Mouse (Mus musculus): ENCODE data around the gene Zfhx3. TPM values are rescaled to one million over a fixed set of nuclear protein-coding genes. Genes with fewer than 3 reads are reported as not detected.

Gene Zfhx3
- total and polyA plus RNA-seq, 3 experiments: 0.11 to 0.30 TPM; not detected in 1

DNA sequence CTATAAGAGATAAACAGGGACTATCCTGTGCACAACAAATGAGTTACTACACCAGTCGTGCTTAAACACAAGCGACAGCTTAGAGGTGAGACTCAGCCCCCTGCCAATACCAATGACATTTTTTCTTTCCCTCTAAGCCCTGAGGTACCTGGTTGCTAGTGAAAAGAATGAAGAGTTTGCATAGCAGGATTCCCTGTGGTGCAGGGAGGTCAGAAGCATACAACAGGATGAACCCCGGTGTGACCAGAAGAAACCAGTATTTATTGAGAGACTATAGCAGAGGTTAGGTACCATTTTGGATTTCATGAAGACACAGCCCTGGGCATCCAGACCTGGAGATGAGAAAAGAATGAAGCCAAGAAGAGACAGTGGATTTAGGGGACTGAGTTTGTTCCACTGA lies 498.0 kb downstream of the Zfhx3 start:
- Histone ChIP-seq H3K4me1 (ENCODE audit: insufficient read depth, low read depth, low read length) (no peaks in the 10 kb centered on the region), H3K9me3 (replicated peaks) (peaks cover 51% of the 10 kb centered on the region), H3K4me3 (ENCODE audit: low read depth, low read length) (no peak overlapping the region), H3K36me3 (replicated peaks) (no peaks in the 10 kb centered on the region), H3K27me3 (ENCODE audit: insufficient read depth, low read length) (no peaks in the 10 kb centered on the region)
- no peak for TF ChIP-seq CTCF (IDR thresholded peaks at IDR 0.05; ENCODE audit: low read depth, low read length)
- no peak for TF ChIP-seq TAL1 (conservative IDR thresholded peaks at IDR 0.05; ENCODE audit: low read depth, low read length)
- no peak for TF ChIP-seq POLR2AphosphoS5 (IDR thresholded peaks at IDR 0.05; ENCODE audit: insufficient replicate concordance, low read depth, low read length)
- TF ChIP-seq GATA2 (IDR thresholded peaks at IDR 0.05; ENCODE audit: borderline replicate concordance, low read depth, low read length): no peak
- TF ChIP-seq GATA1 (IDR thresholded peaks at IDR 0.05; ENCODE audit: borderline replicate concordance, low read length): no peak
- no peak for DNase-seq (ENCODE audit: low spot score)
- no peak for ATAC-seq (ENCODE audit: extremely low read depth, insufficient number of reproducible peaks, low FRiP score, poor library complexity, severe bottlenecking)

GRCm38 (mm10) chr8:108450847-108451246 lies 508.4 kb downstream of the Zfhx3 start:
- Histone ChIP-seq H3K36me3 (replicated peaks) (no peaks in the 10 kb centered on the region), H3K4me3 (ENCODE audit: low read depth, low read length) (no peak overlapping the region), H3K27me3 (ENCODE audit: insufficient read depth, low read length) (no peaks in the 10 kb centered on the region), H3K4me1 (ENCODE audit: insufficient read depth, low read depth, low read length) (no peaks in the 10 kb centered on the region), H3K9me3 (replicated peaks) (peaks cover 53% of the 10 kb centered on the region)
- ATAC-seq (ENCODE audit: extremely low read depth, insufficient number of reproducible peaks, low FRiP score, poor library complexity, severe bottlenecking) (no peak), DNase-seq (ENCODE audit: low spot score) (no peak)
- TF ChIP-seq TAL1 (conservative IDR thresholded peaks at IDR 0.05; ENCODE audit: low read depth, low read length) (no peak), CTCF (IDR thresholded peaks at IDR 0.05; ENCODE audit: low read depth, low read length) (no peak), GATA2 (IDR thresholded peaks at IDR 0.05; ENCODE audit: borderline replicate concordance, low read depth, low read length) (no peak), POLR2AphosphoS5 (IDR thresholded peaks at IDR 0.05; ENCODE audit: insufficient replicate concordance, low read depth, low read length) (no peak), GATA1 (IDR thresholded peaks at IDR 0.05; ENCODE audit: borderline replicate concordance, low read length) (no peak)

DNA sequence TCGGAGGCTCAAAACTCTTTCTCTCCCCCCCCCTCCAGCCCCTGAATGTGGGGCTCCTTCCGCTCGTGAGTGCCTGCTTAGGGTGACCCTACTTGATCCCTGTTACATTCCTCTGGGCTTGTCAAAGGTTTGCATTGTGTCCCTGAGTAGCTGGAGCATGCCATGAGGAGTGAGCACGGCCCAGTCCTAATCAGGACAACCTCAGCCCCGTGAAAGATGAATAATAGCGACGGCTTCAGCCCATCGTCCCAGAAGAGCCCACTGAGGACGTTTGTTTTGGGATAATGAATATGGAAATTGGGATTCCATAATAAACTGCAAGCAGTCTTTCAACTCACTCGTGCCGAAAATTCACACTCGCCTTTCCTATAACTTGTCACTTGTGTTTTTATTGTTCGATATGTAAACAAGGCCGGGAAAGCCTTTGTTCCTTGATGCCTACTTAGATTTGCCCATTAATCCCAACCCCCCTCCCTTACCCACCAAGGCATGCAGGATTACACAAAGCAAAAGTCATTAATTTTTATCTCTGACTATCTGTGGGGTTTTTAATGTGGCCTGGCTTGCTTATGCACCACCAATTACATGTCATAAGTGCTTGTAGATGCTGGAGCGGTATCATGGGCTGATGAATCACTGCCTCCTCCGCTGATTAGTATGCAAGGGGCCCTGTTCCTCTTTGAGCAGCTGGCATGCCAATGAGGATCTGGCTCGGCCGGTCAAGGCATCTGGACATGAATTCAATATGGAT lies 512.3 kb downstream of the Zfhx3 start:
- Histone ChIP-seq H3K9me3 (replicated peaks) (peaks cover 43% of the 10 kb centered on the region), H3K4me1 (ENCODE audit: insufficient read depth, low read depth, low read length) (no peaks in the 10 kb centered on the region), H3K27me3 (ENCODE audit: insufficient read depth, low read length) (no peaks in the 10 kb centered on the region), H3K36me3 (replicated peaks) (no peaks in the 10 kb centered on the region), H3K4me3 (ENCODE audit: low read depth, low read length) (no peak overlapping the region)
- ATAC-seq (ENCODE audit: extremely low read depth, insufficient number of reproducible peaks, low FRiP score, poor library complexity, severe bottlenecking) (no peak), DNase-seq (ENCODE audit: low spot score) (no peak)
- TF ChIP-seq GATA1 (IDR thresholded peaks at IDR 0.05; ENCODE audit: borderline replicate concordance, low read length) (no peak), TAL1 (conservative IDR thresholded peaks at IDR 0.05; ENCODE audit: low read depth, low read length) (no peak), GATA2 (IDR thresholded peaks at IDR 0.05; ENCODE audit: borderline replicate concordance, low read depth, low read length) (no peak), CTCF (IDR thresholded peaks at IDR 0.05; ENCODE audit: low read depth, low read length) (no peak)

DNA sequence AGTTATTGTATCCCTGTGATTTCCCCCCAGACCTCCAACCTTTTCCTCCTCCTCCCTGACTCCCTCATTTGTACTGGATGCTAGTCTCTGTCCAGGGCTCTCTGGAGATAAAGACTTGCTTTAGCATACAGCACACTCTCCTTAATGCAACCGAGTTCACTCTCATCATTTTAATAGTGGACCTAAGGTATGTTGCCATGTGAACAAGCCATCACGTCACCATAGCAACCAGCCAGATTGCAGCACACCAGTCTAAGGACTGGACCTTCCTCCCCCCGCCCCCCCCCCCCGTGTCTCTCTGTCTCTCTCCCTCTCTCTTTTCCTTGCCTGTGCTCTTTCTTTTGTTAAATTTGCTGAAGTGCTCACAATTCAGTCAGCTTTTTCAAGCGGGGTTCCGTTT lies 524.2 kb downstream of the Zfhx3 start:
- no peaks in the 10 kb centered on the region for H3K4me1 ChIP-seq (ENCODE audit: insufficient read depth, low read depth, low read length)
- TF ChIP-seq GATA1 (IDR thresholded peaks at IDR 0.05; ENCODE audit: borderline replicate concordance, low read length) (no peak), POLR2AphosphoS5 (IDR thresholded peaks at IDR 0.05; ENCODE audit: insufficient replicate concordance, low read depth, low read length) (no peak), CTCF (IDR thresholded peaks at IDR 0.05; ENCODE audit: low read depth, low read length) (no peak), GATA2 (IDR thresholded peaks at IDR 0.05; ENCODE audit: borderline replicate concordance, low read depth, low read length) (no peak), TAL1 (conservative IDR thresholded peaks at IDR 0.05; ENCODE audit: low read depth, low read length) (no peak)
- DNase-seq (ENCODE audit: low spot score) (no peak), ATAC-seq (ENCODE audit: extremely low read depth, insufficient number of reproducible peaks, low FRiP score, poor library complexity, severe bottlenecking) (no peak)
- no peak overlapping the region for H3K4me3 ChIP-seq (ENCODE audit: low read depth, low read length)
- H3K27me3 ChIP-seq (ENCODE audit: insufficient read depth, low read length): no peaks in the 10 kb centered on the region
- H3K36me3 ChIP-seq (replicated peaks): no peaks in the 10 kb centered on the region
- peaks cover 69% of the 10 kb centered on the region for H3K9me3 ChIP-seq (replicated peaks)

DNA sequence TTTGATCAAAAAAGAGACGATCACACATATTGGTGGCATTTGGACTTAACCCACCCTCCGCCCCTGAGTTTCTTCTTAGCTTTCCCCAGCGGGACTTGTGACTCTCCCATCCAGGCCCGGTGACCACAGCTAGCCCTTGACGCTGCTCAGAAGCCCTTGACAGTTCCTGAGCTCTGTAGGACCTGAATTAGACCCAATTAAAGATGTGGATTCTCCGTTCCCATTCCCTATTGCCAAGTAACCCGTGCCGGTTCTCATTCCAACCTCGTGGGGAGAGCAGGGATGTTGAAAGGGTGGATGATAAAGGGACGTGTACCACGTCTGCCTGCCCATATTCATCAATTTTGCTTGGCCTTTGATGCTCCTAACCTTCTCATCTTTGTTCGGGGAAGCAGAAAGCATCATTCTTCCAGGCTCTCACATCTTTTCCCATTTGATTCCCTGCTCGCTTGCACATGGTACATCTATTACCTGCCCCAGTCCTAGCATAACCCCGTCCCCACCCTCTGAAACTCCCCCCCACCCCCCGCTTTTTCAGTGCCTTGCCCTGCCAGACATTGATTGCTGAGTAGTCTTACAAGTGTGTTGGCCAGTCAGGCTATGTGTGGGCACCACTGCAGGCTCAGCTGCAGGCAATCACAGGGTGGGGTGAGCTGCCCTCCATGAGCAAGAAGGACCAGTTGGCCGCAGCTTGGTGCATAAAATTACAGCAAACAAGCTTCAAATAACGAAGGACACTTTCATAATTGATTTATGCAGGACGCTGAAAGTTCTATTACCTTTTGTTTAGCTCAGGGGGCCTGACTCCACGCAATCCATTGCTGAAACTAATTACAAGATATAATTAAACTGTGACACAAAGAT lies 525.0 kb downstream of the Zfhx3 start:
- no peaks in the 10 kb centered on the region for H3K27me3 ChIP-seq (ENCODE audit: insufficient read depth, low read length)
- ATAC-seq (ENCODE audit: extremely low read depth, insufficient number of reproducible peaks, low FRiP score, poor library complexity, severe bottlenecking): no peak
- TF ChIP-seq POLR2AphosphoS5 (IDR thresholded peaks at IDR 0.05; ENCODE audit: insufficient replicate concordance, low read depth, low read length) (no peak), GATA2 (IDR thresholded peaks at IDR 0.05; ENCODE audit: borderline replicate concordance, low read depth, low read length) (no peak), GATA1 (IDR thresholded peaks at IDR 0.05; ENCODE audit: borderline replicate concordance, low read length) (no peak), TAL1 (conservative IDR thresholded peaks at IDR 0.05; ENCODE audit: low read depth, low read length) (no peak), CTCF (IDR thresholded peaks at IDR 0.05; ENCODE audit: low read depth, low read length) (no peak)
- DNase-seq (ENCODE audit: low spot score): no peak
- H3K4me3 ChIP-seq (ENCODE audit: low read depth, low read length): no peak overlapping the region
- no peaks in the 10 kb centered on the region for H3K4me1 ChIP-seq (ENCODE audit: insufficient read depth, low read depth, low read length)
- H3K36me3 ChIP-seq (replicated peaks): no peaks in the 10 kb centered on the region
- H3K9me3 ChIP-seq (replicated peaks): peaks cover 68% of the 10 kb centered on the region

DNA sequence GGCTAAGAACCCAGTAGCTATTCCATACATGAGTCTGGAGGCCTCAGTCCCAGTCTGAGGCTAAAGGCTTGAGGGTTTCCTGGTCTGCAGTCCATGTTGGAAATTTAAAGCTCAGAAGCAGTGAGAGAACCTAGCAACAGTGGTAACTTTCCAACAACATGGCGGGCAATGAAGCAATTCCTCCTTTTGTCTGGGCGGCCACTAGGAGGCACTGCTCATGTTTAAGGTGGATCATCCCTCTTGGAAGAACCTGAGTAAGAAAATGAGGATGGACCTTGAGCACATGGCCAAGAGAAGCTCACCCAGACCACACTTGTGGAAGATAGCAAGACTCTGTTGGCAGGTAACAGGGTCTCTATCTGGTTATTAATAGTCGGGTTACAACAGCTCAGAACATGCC lies 527.8 kb downstream of the Zfhx3 start:
- no peak for TF ChIP-seq GATA2 (IDR thresholded peaks at IDR 0.05; ENCODE audit: borderline replicate concordance, low read depth, low read length)
- H3K9me3 ChIP-seq (replicated peaks): peaks cover 73% of the 10 kb centered on the region
- no peak for DNase-seq (ENCODE audit: low spot score)
- no peaks in the 10 kb centered on the region for H3K4me1 ChIP-seq (ENCODE audit: insufficient read depth, low read depth, low read length)
- no peaks in the 10 kb centered on the region for H3K27me3 ChIP-seq (ENCODE audit: insufficient read depth, low read length)
- no peak overlapping the region for H3K4me3 ChIP-seq (ENCODE audit: low read depth, low read length)
- no peaks in the 10 kb centered on the region for H3K36me3 ChIP-seq (replicated peaks)
- ATAC-seq (ENCODE audit: extremely low read depth, insufficient number of reproducible peaks, low FRiP score, poor library complexity, severe bottlenecking): no peak
